Mouse (Mus musculus) right cerebral cortex, postnatal 4 days (tissue): ENCODE measurements at regions not wholly inside any gene's neighbourhood (a gene's known extent, or its start where the extent isn't known, plus 50 kb on each side); places are given as distances from the start of the nearest gene placed in this dataset.

ENCODE experiments used
- DNase-seq: peaks from one replicate; pipeline ENCODE4 v3.0.0-alpha.2; 2022

GRCm38 (mm10) chr5:75346836-75347773 lies 195.0 kb downstream of the Pdgfra start:
- peak; percentile 5 for DNase-seq

GRCm38 (mm10) chr5:75347774-75348116 lies 195.7 kb downstream of the Pdgfra start:
- no peak for DNase-seq

- DNase-seq = no peak
These were observed 203.2 kb downstream of the Pdgfra start for GRCm38 (mm10) chr5:75355266-75355665.

GRCm38 (mm10) chr5:75358869-75359268 lies 206.8 kb downstream of the Pdgfra start:
- no peak for DNase-seq

- DNase-seq = no peak
These were observed 210.9 kb upstream of the Kit start for GRCm38 (mm10) chr5:75363832-75364231.

GRCm38 (mm10) chr5:75367282-75367681 lies 207.4 kb upstream of the Kit start:
- no peak for DNase-seq

GRCm38 (mm10) chr5:75368691-75369090 lies 206.0 kb upstream of the Kit start:
- DNase-seq = no peak

GRCm38 (mm10) chr5:75372849-75373248 lies 201.9 kb upstream of the Kit start:
- DNase-seq = no peak

- DNase-seq = no peak
These were observed 197.1 kb upstream of the Kit start for GRCm38 (mm10) chr5:75377311-75378300.

- DNase-seq = no peak
These were observed 196.1 kb upstream of the Kit start for GRCm38 (mm10) chr5:75378655-75379054.

GRCm38 (mm10) chr5:75380340-75380739 lies 194.4 kb upstream of the Kit start:
- DNase-seq = no peak

- no peak for DNase-seq
These were observed 192.6 kb upstream of the Kit start for GRCm38 (mm10) chr5:75382138-75382537.

GRCm38 (mm10) chr5:75387886-75388454 lies 186.7 kb upstream of the Kit start:
- no peak for DNase-seq

- no peak for DNase-seq
These were observed 185.9 kb upstream of the Kit start for GRCm38 (mm10) chr5:75388699-75389260.

- DNase-seq = no peak
These were observed 185.2 kb upstream of the Kit start for GRCm38 (mm10) chr5:75389433-75389971.

- no peak for DNase-seq
These were observed 175.9 kb upstream of the Kit start for GRCm38 (mm10) chr5:75398820-75399219.

GRCm38 (mm10) chr5:75401734-75402133 lies 173.0 kb upstream of the Kit start:
- DNase-seq = no peak

- no peak for DNase-seq
These were observed 172.1 kb upstream of the Kit start for GRCm38 (mm10) chr5:75402631-75403030.

- DNase-seq = no peak
These were observed 171.2 kb upstream of the Kit start for GRCm38 (mm10) chr5:75403531-75403930.

- no peak for DNase-seq
These were observed 170.0 kb upstream of the Kit start for GRCm38 (mm10) chr5:75404601-75405285.

GRCm38 (mm10) chr5:75405496-75405895 lies 169.2 kb upstream of the Kit start:
- no peak for DNase-seq

- no peak for DNase-seq
These were observed 167.0 kb upstream of the Kit start for GRCm38 (mm10) chr5:75407686-75408085.
